Mouse (Mus musculus) liver, adult 2 months (tissue): ENCODE results near the gene Dbt. TPM values are rescaled to one million over a fixed set of nuclear protein-coding genes. Genes with fewer than 3 reads are reported as not detected.
"Not testable (repeated sequence)": the region's sequence is repeated elsewhere in the genome, so short reads cannot be mapped to it uniquely, and the experiment has no call there.

Source experiments
- DNase-seq: peaks from one replicate; pipeline ENCODE4 v3.0.0-alpha.2; 2011; ENCODE audit warnings: low read depth, low spot score; ENCODE audit errors: extremely low read depth
- H3K27ac ChIP-seq: fragments of 200-500 bp; replicated peaks from 2 replicates; pipeline ENCODE4 v1.5.1; 2012; ENCODE audit warnings: low read depth, mild to moderate bottlenecking, control low read depth, inconsistent platforms, low read length; ENCODE audit not compliant: insufficient read depth
- H3K27me3 ChIP-seq: fragments of 200-500 bp; 2 replicates; pipeline ENCODE4 v1.6.1; 2012; ENCODE audit warnings: mild to moderate bottlenecking, moderate library complexity, low read length, inconsistent platforms; ENCODE audit not compliant: control insufficient read depth, insufficient read depth
- H3K36me3 ChIP-seq: fragments of 200-500 bp; 2 replicates; pipeline ENCODE4 v1.6.1; 2012; ENCODE audit warnings: low read length, inconsistent platforms; ENCODE audit not compliant: control insufficient read depth, insufficient read depth
- H3K4me1 ChIP-seq: fragments of 200-500 bp; 2 replicates; pipeline ENCODE4 v1.6.1; 2011; ENCODE audit warnings: low read length; ENCODE audit not compliant: control insufficient read depth, insufficient read depth
- H3K4me3 ChIP-seq: fragments of 200-500 bp; 2 replicates; pipeline ENCODE4 v1.5.1; 2011; ENCODE audit warnings: low read depth, mild to moderate bottlenecking, control low read depth, low read length, moderate library complexity; ENCODE audit not compliant: insufficient read depth
- H3K79me2 ChIP-seq: fragments of 200-500 bp; 2 replicates; pipeline ENCODE4 v1.6.1; 2012; ENCODE audit warnings: inconsistent platforms, mild to moderate bottlenecking, low read length, moderate library complexity; ENCODE audit not compliant: control insufficient read depth, insufficient read depth
- H3K9ac ChIP-seq: fragments of 200-500 bp; 2 replicates; pipeline ENCODE4 v1.6.1; 2012; ENCODE audit warnings: low read depth, mild to moderate bottlenecking, control low read depth, inconsistent platforms, low read length
- CTCF ChIP-seq: fragments of 200-500 bp; IDR thresholded peaks from 2 replicates; pipeline ENCODE4 v1.5.1; 2011; ENCODE audit warnings: low read depth, low read length, control low read depth
- POLR2A ChIP-seq: fragments of 200-500 bp; IDR thresholded peaks from 2 replicates; pipeline ENCODE4 v1.6.1; 2011; ENCODE audit warnings: low read length, control low read depth; ENCODE audit not compliant: insufficient read depth; ENCODE audit errors: extremely low read depth
- WGBS: fragments of 180-500 bp; shearing (Covaris S2); methylation state at CpG from one replicate; pipeline ENCODE4 v1.1.7; 2018; 5-methylcytosine and 5-hydroxymethylcytosine counted together
- polyA plus RNA-seq: library from polyadenylated mRNA; depleted of rRNA; stranded (reverse); fragments of >200 nt; gene quantifications from 2 replicates; pipeline ENCODE4 v1.2.3, GENCODE M21; 2012
- total RNA-seq: library from RNA; depleted of rRNA; stranded (reverse); fragments of >200 nt; gene quantifications from 2 replicates; pipeline ENCODE4 v1.2.3, GENCODE M21; 2014

Dbt gene
- total and polyA plus RNA-seq, 2 experiments = 67.1 to 74.5 TPM

GRCm38 (mm10) chr3:116551362-116551761 lies 38.5 kb downstream of the Dbt start:
- H3K4me1 ChIP-seq = no peaks in the 10 kb centered on the region
- no peaks in the 10 kb centered on the region for H3K79me2 ChIP-seq
- H3K27me3 ChIP-seq = no peaks in the 10 kb centered on the region
- no peak overlapping the region for H3K27ac ChIP-seq
- TF ChIP-seq POLR2A (no peak), CTCF (no peak)
- H3K9ac ChIP-seq = no peak overlapping the region
- peaks cover 23% of the 10 kb centered on the region for H3K36me3 ChIP-seq
- DNase-seq = no peak
- no peak overlapping the region for H3K4me3 ChIP-seq
- 97% methylated on average over 5 of the region's 5 CpGs for WGBS

- 98% methylated on average over 14 of the region's 14 CpGs for WGBS
- DNase-seq, H3K79me2 ChIP-seq: not testable (repeated sequence)
Observed at GRCm38 (mm10) chr3:116561315-116561714, 48.4 kb downstream of the Dbt start.

GRCm38 (mm10) chr3:116562408-116563094 lies 49.7 kb downstream of the Dbt start, which contains the start of gene Lrrc39:
Gene Lrrc39, plus strand, starts transcription at chr3:116562973.
- DNase-seq = peak; percentile 86
- H3K4me1 ChIP-seq = 0 out of 2 replicates have a peak, but pooled peaks cover 2% of the 10 kb centered on the region
- H3K4me3 ChIP-seq = peak within 1 kb of the TSS; percentile 39
- TF ChIP-seq POLR2A (no peak), CTCF (no peak)
- no peak within 1 kb of the TSS; the same call in 1 of the 2 replicates for H3K27ac ChIP-seq
- H3K9ac ChIP-seq = peak within 1 kb of the TSS; percentile 29; the same call in 1 of the 2 replicates
- WGBS = 22% methylated on average over 7 of the region's 7 CpGs
- no peaks in the 10 kb centered on the region for H3K36me3 ChIP-seq
- no peaks in the 10 kb centered on the region for H3K79me2 ChIP-seq
- H3K27me3 ChIP-seq = no peaks in the 10 kb centered on the region

More at GRCm38 (mm10) chr3:116561315-116561714, 48.4 kb downstream of the Dbt start:
- H3K4me1 ChIP-seq, H3K27me3 ChIP-seq, H3K27ac ChIP-seq, H3K9ac ChIP-seq, H3K4me3 ChIP-seq, H3K36me3 ChIP-seq: not testable (repeated sequence)

- DNase-seq = no peak
- no peak overlapping the region; the same call in 1 of the 2 replicates for H3K27ac ChIP-seq
- 16% methylated on average over 7 of the region's 7 CpGs for WGBS
Observed at GRCm38 (mm10) chr3:116563095-116563492, 50.2 kb downstream of the Dbt start.

GRCm38 (mm10) chr3:116570628-116571027 lies 57.8 kb downstream of the Dbt start:
- Histone ChIP-seq H3K79me2 (no peaks in the 10 kb centered on the region), H3K4me1 (no peaks in the 10 kb centered on the region), H3K27ac (no peak overlapping the region), H3K4me3 (no peak overlapping the region), H3K36me3 (no peaks in the 10 kb centered on the region), H3K27me3 (no peaks in the 10 kb centered on the region), H3K9ac (no peak overlapping the region)
- WGBS = 51% methylated on average over 2 of the region's 2 CpGs
- DNase-seq = no peak
- TF ChIP-seq CTCF = no peak
- no peak for TF ChIP-seq POLR2A

More at GRCm38 (mm10) chr3:116563095-116563492, 50.2 kb downstream of the Dbt start:
- Histone ChIP-seq H3K27me3 (no peaks in the 10 kb centered on the region), H3K9ac (peak overlapping the region; percentile 29; the same call in 1 of the 2 replicates), H3K36me3 (no peaks in the 10 kb centered on the region), H3K4me3 (peak overlapping the region; percentile 39), H3K4me1 (0 out of 2 replicates have a peak, but pooled peaks cover 2% of the 10 kb centered on the region), H3K79me2 (no peaks in the 10 kb centered on the region)
- no peak for TF ChIP-seq CTCF
- no peak for TF ChIP-seq POLR2A

DNA sequence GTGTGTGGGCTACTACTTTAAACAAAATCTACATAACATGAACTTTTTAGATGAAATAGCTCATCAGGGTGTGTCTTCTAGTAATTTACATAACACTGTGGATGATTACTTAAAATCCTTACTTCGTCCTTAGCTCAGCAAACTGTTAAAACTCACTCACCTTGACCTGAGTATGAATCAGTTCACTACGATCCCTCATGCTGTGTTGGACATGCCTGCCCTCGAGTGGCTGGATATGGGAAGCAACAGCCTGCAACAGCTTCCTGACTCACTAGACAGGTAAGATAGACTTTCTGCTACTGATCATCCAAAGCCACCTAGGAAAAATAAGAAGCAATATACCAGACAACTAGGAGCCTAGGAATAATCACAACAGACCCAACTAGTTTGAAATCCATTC lies 64.4 kb downstream of the Dbt start:
- peak; percentile 20 for DNase-seq
- no peak overlapping the region for H3K4me3 ChIP-seq

More for the DNA sequence above, 64.4 kb downstream of the Dbt start:
- 36% methylated on average over 3 of the region's 3 CpGs for WGBS
- Histone ChIP-seq H3K4me1 (no peaks in the 10 kb centered on the region), H3K79me2 (no peaks in the 10 kb centered on the region), H3K9ac (no peak overlapping the region), H3K36me3 (peaks cover 9% of the 10 kb centered on the region), H3K27ac (no peak overlapping the region), H3K27me3 (no peaks in the 10 kb centered on the region)
- TF ChIP-seq POLR2A (no peak), CTCF (peak; percentile 53)
